Comparison of ENCODE assay signal across 27 mouse cellular contexts in the genomic region with DNA sequence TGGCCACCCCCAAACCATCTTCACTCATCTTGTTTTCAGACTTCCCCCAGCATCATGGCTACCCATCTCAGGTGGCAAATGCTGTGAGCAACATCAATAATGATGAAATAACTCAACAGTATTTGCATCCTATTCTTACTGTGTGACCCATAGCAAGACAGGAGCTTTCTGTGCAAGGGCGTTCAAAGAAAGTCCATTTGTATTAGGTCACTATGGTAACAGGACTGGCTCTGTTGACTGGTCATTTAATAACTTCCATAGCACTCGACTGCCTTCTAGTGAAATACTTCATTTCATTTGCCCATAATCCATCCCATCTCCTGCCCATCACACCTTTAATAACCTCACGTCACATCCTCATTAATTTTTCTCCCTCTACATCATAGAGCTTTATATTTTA.
"Had no signal": no experiment of that assay in that cellular context is flagged by ENCODE, and none has a peak within 500 bp of the region (broad histone marks: within the 10 kb centered on the region; RNA-seq: fewer than 3 reads in every experiment).

No protein-coding gene starts in this region.

- H3K4me3 ChIP-seq: gastrocnemius, adult 2 months; heart, embryonic 10.5 days; heart, embryonic 12.5 days; hindbrain, embryonic 10.5 days; hindbrain, embryonic 13.5 days; hindbrain, embryonic 15.5 days; intestine, embryonic 15.5 days; layer of hippocampus, adult 2 months; left cerebral cortex, adult 2 months; limb, embryonic 12.5 days; liver, embryonic 13.5 days; liver, embryonic 15.5 days had no signal

- H3K9ac ChIP-seq: heart, embryonic 12.5 days; hindbrain, embryonic 13.5 days; hindbrain, embryonic 15.5 days; intestine, embryonic 15.5 days; limb, embryonic 12.5 days; liver, embryonic 13.5 days; liver, embryonic 15.5 days had no signal

- H3K36me3 ChIP-seq: heart, embryonic 10.5 days; heart, embryonic 12.5 days; hindbrain, embryonic 10.5 days; hindbrain, embryonic 13.5 days; hindbrain, embryonic 15.5 days; intestine, embryonic 15.5 days; limb, embryonic 12.5 days; liver, embryonic 13.5 days; liver, embryonic 15.5 days had no signal

- H3K9me3 ChIP-seq: heart, embryonic 10.5 days; heart, embryonic 12.5 days; hindbrain, embryonic 10.5 days; hindbrain, embryonic 13.5 days; hindbrain, embryonic 15.5 days; intestine, embryonic 15.5 days; liver, embryonic 13.5 days; liver, embryonic 15.5 days had no signal

- ATAC-seq: hindbrain, postnatal 0 days; inflammation-experienced regulatory T-cells, adult 6 months; intestine, embryonic 15.5 days; intestine, postnatal 0 days had no signal

- H3K4me1 ChIP-seq: heart, embryonic 10.5 days; heart, embryonic 12.5 days; hindbrain, embryonic 10.5 days; hindbrain, embryonic 13.5 days; hindbrain, embryonic 15.5 days; intestine, embryonic 15.5 days; limb, embryonic 12.5 days; liver, embryonic 13.5 days; liver, embryonic 15.5 days had no signal

- H3K4me2 ChIP-seq: heart, embryonic 12.5 days; hindbrain, embryonic 13.5 days; hindbrain, embryonic 15.5 days; intestine, embryonic 15.5 days; limb, embryonic 12.5 days; liver, embryonic 11.5 days; liver, embryonic 13.5 days; liver, embryonic 15.5 days had no signal

- DNase-seq: gastrocnemius, adult 2 months; gastrocnemius, postnatal 10 days; gastrocnemius, postnatal 25 days; heart, adult 18-20 months; heart, postnatal 10 days; heart, postnatal 4 days; kidney, adult 2 months; kidney, adult 9 months; kidney, postnatal 10 days; kidney, postnatal 25 days; kidney, postnatal 4 days; liver; liver, embryonic 13.5 days had no signal

- H3K27ac ChIP-seq: gastrocnemius, adult 2 months; heart, embryonic 10.5 days; hindbrain, embryonic 10.5 days; hindbrain, embryonic 13.5 days; hindbrain, embryonic 15.5 days; hindbrain, postnatal 0 days; intestine, embryonic 15.5 days; layer of hippocampus, adult 2 months; left cerebral cortex, adult 2 months; limb, embryonic 12.5 days; liver, embryonic 13.5 days; liver, embryonic 15.5 days had no signal

- H3K27me3 ChIP-seq: heart, embryonic 12.5 days; hindbrain, embryonic 13.5 days; hindbrain, embryonic 15.5 days; intestine, embryonic 15.5 days; limb, embryonic 12.5 days; liver, embryonic 13.5 days; liver, embryonic 15.5 days had no signal
